Mouse (Mus musculus) kidney, postnatal 0 days (tissue): Measurements from ENCODE around the gene Mmp15. TPM values are rescaled to one million over a fixed set of nuclear protein-coding genes. Genes with fewer than 3 reads are reported as not detected.
A peak's percentile ranks its signal among the peaks of the same experiment; 100 is the strongest.

Experiments
- ATAC-seq: fragments of 200-750 bp; cut with Nextera tagmentation; replicated peaks from 2 replicates; pipeline ENCODE4 v1.8.0; 2017; ENCODE audit warnings: low read depth, moderate number of reproducible peaks, moderate TSS enrichment, moderate library complexity; ENCODE audit not compliant: low FRiP score
- DNase-seq: peaks from one replicate; pipeline ENCODE4 v3.0.0-alpha.2; 2016; ENCODE audit warnings: low spot score
- H3K27ac ChIP-seq: fragments of 300-500 bp; sonication (generic); 2 replicates; pipeline ENCODE4 v1.5.1; 2014; ENCODE audit warnings: mild to moderate bottlenecking
- H3K27me3 ChIP-seq: fragments of 300-500 bp; sonication (generic); 2 replicates; pipeline ENCODE4 v1.6.1; 2014; ENCODE audit warnings: low read length, mixed read lengths; ENCODE audit not compliant: insufficient read depth
- H3K36me3 ChIP-seq: fragments of 300-500 bp; sonication (generic); 2 replicates; pipeline ENCODE4 v1.6.1; 2014; ENCODE audit warnings: low read length, mixed read lengths; ENCODE audit not compliant: insufficient read depth
- H3K4me1 ChIP-seq: fragments of 300-500 bp; sonication (generic); replicated peaks from 2 replicates; pipeline ENCODE4 v1.6.1; 2014; ENCODE audit warnings: antibody characterized with exemption, low read length, mixed read lengths; ENCODE audit not compliant: insufficient read depth
- H3K4me2 ChIP-seq: fragments of 300-500 bp; sonication (generic); 2 replicates; pipeline ENCODE4 v1.6.1; 2014; ENCODE audit warnings: mild to moderate bottlenecking, low read length, moderate library complexity, mixed read lengths
- H3K4me3 ChIP-seq: fragments of 300-500 bp; sonication (generic); replicated peaks from 2 replicates; pipeline ENCODE4 v1.5.1; 2014; ENCODE audit warnings: low read depth, low read length
- H3K9ac ChIP-seq: fragments of 300-500 bp; sonication (generic); 2 replicates; pipeline ENCODE4 v1.6.1; 2014; ENCODE audit warnings: low read depth, low read length
- H3K9me3 ChIP-seq: fragments of 300-500 bp; sonication (generic); replicated peaks from 2 replicates; pipeline ENCODE4 v1.6.1; 2016; ENCODE audit warnings: low read length, inconsistent platforms, mixed read lengths
- CTCF ChIP-seq: IDR thresholded peaks from 2 replicates; pipeline ENCODE4 v1.5.1; 2016; ENCODE audit warnings: antibody characterized with exemption, low read depth, mild to moderate bottlenecking, moderate library complexity
- WGBS: fragments of 180-500 bp; shearing (Covaris S2); extraction: QIAGEN DNeasy Blood & Tissue Kit; methylation state at CpG from one replicate; pipeline ENCODE4 v1.1.7; 2014; 5-methylcytosine and 5-hydroxymethylcytosine counted together
- polyA plus RNA-seq: library from polyadenylated mRNA; unstranded; fragments of >200 nt; fragmentation: Nextera tagmentation; extraction: Ambion mirVana; gene quantifications from 2 replicates; pipeline ENCODE4 v1.2.1, GENCODE M21; 2015

Gene Mmp15
- polyA plus RNA-seq, 1 experiment from 2014 or later, result 5.8 TPM

DNA sequence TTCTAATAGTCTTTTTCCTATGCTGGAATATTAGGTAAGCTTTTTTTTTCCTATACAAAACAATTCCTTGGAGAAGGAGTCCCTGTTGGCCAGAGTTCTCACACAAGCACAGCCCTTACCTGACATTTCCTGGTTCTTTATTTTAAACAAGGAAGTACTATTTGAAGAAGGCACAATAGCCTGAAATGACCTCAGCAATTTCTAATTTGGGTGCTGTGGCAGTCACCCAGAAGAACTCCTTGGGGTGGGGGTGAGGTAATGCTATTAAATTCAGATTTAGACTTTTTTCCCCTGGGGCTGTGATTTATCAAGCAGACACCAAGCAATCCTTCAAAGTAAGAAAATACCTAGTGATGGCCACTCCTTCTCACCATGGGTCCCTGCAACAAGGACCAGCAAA lies 28.9 kb downstream of the Mmp15 start:
- 0 out of 2 replicates have a peak, but pooled peaks cover 7% of the 10 kb centered on the region for H3K4me1 ChIP-seq
- H3K4me3 ChIP-seq, result no peak overlapping the region
- no peak for ATAC-seq
- DNase-seq, result no peak
- H3K9me3 ChIP-seq, result no peaks in the 10 kb centered on the region
- H3K9ac ChIP-seq, result no peak overlapping the region
- no peak overlapping the region for H3K27ac ChIP-seq
- no peak overlapping the region for H3K4me2 ChIP-seq
- H3K36me3 ChIP-seq, result no peaks in the 10 kb centered on the region
- TF ChIP-seq CTCF, result no peak
- no peaks in the 10 kb centered on the region for H3K27me3 ChIP-seq

DNA sequence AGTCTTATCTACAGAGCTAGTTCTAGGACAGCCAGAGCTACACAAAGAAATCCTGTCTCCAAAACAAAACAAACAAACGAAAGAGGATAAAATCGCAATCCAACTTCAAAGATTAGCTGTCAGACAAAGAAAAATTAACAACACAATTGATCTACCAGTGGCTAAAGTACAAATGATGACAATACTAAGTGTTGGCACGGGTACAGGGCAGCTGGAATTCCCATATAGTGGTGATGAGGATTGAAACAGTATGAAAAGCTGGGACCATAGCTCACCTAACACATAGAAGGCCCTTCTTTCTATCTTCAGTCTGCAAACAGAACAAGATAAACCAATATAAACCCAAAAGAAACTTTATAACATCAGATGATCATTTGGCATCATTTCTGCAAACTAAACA lies 29.5 kb downstream of the Mmp15 start:
- Histone ChIP-seq H3K4me3 (no peak overlapping the region), H3K27ac (no peak overlapping the region), H3K4me2 (no peak overlapping the region), H3K9me3 (no peaks in the 10 kb centered on the region), H3K36me3 (no peaks in the 10 kb centered on the region), H3K9ac (no peak overlapping the region), H3K27me3 (no peaks in the 10 kb centered on the region), H3K4me1 (0 out of 2 replicates have a peak, but pooled peaks cover 7% of the 10 kb centered on the region)
- DNase-seq (no peak), ATAC-seq (no peak)
- no peak for TF ChIP-seq CTCF
- WGBS, result 80% methylated on average over 3 of the region's 3 CpGs

DNA sequence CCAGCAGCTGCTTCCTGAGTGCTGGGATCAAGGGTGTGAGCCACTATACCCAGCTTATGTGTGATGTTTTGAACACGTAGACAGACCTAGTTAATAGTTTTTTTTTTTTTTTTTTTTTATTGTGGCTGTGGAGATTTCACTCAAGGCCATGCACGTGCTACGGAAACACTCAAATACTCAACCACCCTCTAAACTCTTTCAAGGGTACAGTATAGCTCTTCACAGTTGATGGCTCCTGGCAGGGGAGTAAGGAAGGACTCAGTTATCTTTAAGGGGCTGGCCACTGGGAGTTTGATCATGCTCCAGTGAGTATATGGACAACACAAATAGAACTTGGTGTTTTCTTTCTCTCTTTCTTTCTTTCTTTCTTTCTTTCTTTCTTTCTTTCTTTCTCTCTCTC lies 32.4 kb downstream of the Mmp15 start:
- Histone ChIP-seq H3K4me3 (no peak overlapping the region), H3K9me3 (no peaks in the 10 kb centered on the region), H3K27me3 (no peaks in the 10 kb centered on the region), H3K4me1 (no peaks in the 10 kb centered on the region), H3K4me2 (no peak overlapping the region), H3K36me3 (no peaks in the 10 kb centered on the region), H3K27ac (no peak overlapping the region), H3K9ac (no peak overlapping the region)
- no peak for ATAC-seq
- no peak for TF ChIP-seq CTCF
- no peak for DNase-seq
- WGBS, result 51% methylated on average over 3 of the region's 3 CpGs

DNA sequence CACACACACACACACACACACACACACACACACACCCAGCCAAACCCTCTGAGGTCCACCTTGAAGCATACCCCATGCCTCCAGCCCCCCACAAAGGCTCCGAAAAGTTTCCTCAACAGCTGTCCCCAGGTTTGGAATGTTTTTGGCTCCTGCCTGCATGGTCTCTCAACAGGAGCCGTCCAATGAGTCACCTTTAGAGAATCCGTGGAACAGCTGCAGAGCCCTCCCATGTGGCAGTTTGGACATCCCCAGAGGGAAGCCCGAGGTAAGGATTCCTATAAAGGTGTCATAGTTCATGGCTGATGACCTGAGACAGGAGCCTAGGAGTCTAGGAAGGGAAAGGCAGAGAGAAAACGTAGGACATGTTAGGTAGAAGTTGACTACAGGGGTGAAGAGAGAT lies 34.0 kb downstream of the Mmp15 start:
- no peaks in the 10 kb centered on the region for H3K27me3 ChIP-seq
- no peaks in the 10 kb centered on the region for H3K36me3 ChIP-seq
- H3K4me3 ChIP-seq, result no peak overlapping the region
- WGBS, result 63% methylated on average over 5 of the region's 5 CpGs
- TF ChIP-seq CTCF, result no peak
- H3K4me2 ChIP-seq, result no peak overlapping the region
- no peak overlapping the region for H3K27ac ChIP-seq
- DNase-seq (no peak), ATAC-seq (no peak)
- 0 out of 2 replicates have a peak, but pooled peaks cover 5% of the 10 kb centered on the region for H3K4me1 ChIP-seq
- H3K9ac ChIP-seq, result no peak overlapping the region
- H3K9me3 ChIP-seq, result no peaks in the 10 kb centered on the region

DNA sequence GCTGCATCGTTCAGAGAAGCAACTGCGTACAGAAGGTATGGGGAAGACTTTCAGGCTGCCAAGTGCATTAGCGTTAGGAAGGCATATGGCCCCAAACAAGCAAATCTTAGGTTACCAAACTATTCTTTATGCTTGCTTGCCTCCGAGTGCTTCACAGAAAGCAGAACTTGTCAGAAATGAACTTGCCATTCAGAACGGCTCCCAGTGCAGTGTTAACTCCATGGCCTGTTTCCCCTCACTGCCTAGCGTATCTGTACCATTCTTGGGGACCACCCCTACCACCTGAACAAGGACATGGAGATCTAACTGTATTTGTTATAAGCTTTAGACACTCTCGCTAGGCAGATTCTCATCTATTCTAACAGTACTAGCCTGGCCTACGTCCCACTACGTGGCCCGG lies 35.2 kb downstream of the Mmp15 start:
- Histone ChIP-seq H3K9ac (no peak overlapping the region), H3K27ac (no peak overlapping the region), H3K4me2 (no peak overlapping the region), H3K27me3 (no peaks in the 10 kb centered on the region), H3K4me3 (no peak overlapping the region), H3K4me1 (0 out of 2 replicates have a peak, but pooled peaks cover 7% of the 10 kb centered on the region), H3K9me3 (no peaks in the 10 kb centered on the region), H3K36me3 (no peaks in the 10 kb centered on the region)
- ATAC-seq, result no peak
- TF ChIP-seq CTCF, result no peak
- WGBS, result 85% methylated on average over 10 of the region's 10 CpGs
- no peak for DNase-seq

DNA sequence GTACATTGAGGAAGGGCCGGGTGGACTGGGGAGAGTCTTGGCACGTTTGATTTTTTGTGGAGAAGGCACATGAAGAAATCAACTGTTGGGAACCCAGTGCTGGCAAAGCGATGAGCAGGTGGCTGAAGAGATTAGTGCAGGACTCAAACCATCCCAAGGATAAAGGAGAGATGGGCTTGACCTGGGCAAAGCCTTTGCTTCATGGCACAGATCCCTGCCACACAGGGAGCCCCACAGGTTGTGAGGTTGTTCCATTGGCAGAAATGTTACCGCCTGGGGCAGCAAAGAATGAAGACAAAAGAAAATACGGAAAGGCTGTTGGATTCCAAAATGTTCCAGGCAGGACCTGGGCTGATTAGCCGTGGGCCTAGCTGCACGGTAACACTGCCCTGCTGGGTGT lies 35.9 kb downstream of the Mmp15 start:
- WGBS, result 82% methylated on average over 7 of the region's 7 CpGs
- H3K4me3 ChIP-seq, result no peak overlapping the region

DNA sequence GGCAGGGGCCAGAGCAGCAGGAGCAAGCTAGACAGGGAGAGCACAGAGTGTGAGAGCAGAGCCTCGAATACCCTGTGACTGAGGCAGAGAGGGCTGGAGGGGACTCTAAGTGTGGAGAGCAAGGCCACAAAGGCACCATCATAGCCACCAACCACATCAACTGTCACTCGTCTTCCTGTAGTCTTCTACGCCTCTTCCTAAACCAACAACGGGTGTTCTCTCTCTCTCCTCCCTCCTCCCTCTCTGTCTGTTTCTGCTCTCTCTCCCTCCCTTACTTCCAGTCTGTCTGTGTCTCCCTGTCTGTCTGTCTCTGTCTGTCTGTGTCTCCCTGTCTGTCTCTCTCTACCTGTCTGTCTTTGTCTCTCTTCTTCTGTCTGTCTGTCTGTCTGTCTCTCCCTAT lies 38.2 kb downstream of the Mmp15 start:
- DNase-seq (no peak), ATAC-seq (no peak)
- Histone ChIP-seq H3K9me3 (no peaks in the 10 kb centered on the region), H3K36me3 (no peaks in the 10 kb centered on the region), H3K9ac (no peak overlapping the region), H3K4me3 (no peak overlapping the region), H3K27me3 (no peaks in the 10 kb centered on the region), H3K4me1 (peaks cover 12% of the 10 kb centered on the region; the same call in 1 of the 2 replicates), H3K27ac (0 out of 2 replicates have a peak overlapping the region, but pooled peaks have one; percentile 13), H3K4me2 (no peak overlapping the region)
- no peak for TF ChIP-seq CTCF
- 69% methylated on average over 4 of the region's 4 CpGs for WGBS

More for the DNA sequence above, 35.9 kb downstream of the Mmp15 start:
- no peak overlapping the region for H3K27ac ChIP-seq
- no peaks in the 10 kb centered on the region for H3K36me3 ChIP-seq
- no peak overlapping the region for H3K9ac ChIP-seq
- H3K27me3 ChIP-seq, result no peaks in the 10 kb centered on the region
- no peaks in the 10 kb centered on the region for H3K9me3 ChIP-seq
- ATAC-seq (no peak), DNase-seq (no peak)
- no peak overlapping the region for H3K4me2 ChIP-seq
- TF ChIP-seq CTCF, result no peak
- 0 out of 2 replicates have a peak, but pooled peaks cover 7% of the 10 kb centered on the region for H3K4me1 ChIP-seq
